Mouse (Mus musculus): ENCODE results near the gene Slc24a3. TPM values are rescaled to one million over a fixed set of nuclear protein-coding genes. Genes with fewer than 3 reads are reported as not detected.

Slc24a3 gene
- total RNA-seq, 2 experiments from 2014 or later: 21.4 to 27.5 TPM

GRCm38 (mm10) chr2:145283746-145284145 lies 116.2 kb downstream of the Slc24a3 start:
- peak; percentile 62 to 65 for DNase-seq

DNA sequence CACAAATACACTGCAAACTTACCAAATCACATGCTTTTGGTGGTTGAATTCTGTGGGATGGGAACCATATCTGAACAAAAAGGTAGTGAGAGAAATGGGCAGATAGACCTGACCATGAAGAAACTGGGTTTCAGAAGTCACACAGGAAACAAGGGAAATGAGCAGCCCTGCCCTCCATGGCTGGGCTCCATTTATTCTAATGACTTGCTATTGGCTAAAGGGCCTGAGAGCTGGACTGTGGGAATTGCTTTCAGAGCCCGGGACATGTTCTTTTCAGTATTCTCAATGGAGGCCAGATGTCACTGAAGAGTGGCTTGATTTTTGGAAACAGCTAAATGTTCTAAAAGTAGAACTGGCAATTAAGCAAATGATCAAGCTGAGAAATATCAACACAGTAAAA lies 120.9 kb downstream of the Slc24a3 start:
- peak in 1 of 2 experiments; percentile 19 for DNase-seq

DNA sequence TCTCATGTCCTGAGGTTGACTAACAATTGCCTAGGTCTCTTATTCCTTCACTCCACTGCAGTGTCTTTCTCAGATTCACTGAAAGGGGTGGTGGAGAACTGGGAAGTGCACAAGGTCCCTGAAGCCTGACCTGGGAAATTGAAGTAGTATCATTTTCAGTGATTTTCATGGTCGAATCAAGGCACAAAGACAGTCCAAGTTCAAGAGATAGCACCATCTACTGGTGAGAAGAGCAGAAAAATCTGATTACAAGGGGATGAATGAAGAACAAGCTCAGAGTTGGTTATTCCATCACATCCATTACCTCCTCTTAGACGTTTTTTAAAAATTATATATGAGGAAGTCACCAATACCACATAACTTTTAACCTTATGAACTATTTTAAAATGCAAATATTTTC lies 123.9 kb downstream of the Slc24a3 start:
- no peak for DNase-seq

DNA sequence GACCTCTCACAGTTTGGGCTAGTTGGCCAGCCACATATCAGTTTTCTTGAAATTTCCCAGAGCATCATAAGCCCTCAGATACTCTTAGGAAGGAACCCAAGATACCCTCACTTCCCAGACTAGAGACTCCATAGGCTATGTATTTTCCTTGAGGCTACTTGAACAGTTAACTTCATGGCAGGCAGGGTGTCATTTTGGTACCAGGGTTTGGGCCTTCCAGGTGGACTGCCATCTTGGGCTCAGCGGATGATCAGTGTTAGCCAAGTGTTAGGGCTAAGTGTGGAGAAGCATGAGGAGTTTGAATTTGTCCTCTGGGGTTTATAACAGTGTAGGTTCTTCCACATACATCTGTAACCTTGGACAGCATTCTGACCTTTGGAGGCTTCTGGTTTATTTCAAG lies 124.6 kb downstream of the Slc24a3 start:
- DNase-seq: no peak

DNA sequence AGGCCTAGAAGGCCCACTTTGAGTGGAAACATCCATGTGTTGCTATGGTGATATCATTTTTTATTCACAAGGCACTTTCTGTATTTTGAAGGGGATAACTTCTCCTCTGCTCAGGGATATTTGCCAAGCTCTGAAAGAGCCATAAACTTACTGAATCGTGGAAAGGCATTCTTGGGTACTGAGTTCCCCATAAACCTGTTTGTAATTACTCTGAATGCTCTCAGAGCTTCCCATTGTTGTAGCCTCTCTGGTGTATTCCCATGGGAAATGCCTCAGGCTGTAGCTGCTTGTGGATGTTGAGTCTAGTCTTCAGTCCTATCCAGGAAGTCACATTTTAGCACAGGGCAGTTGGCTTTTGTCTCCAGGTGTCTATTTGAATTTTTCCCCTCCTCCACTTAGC lies 125.3 kb downstream of the Slc24a3 start:
- no peak for DNase-seq

DNA sequence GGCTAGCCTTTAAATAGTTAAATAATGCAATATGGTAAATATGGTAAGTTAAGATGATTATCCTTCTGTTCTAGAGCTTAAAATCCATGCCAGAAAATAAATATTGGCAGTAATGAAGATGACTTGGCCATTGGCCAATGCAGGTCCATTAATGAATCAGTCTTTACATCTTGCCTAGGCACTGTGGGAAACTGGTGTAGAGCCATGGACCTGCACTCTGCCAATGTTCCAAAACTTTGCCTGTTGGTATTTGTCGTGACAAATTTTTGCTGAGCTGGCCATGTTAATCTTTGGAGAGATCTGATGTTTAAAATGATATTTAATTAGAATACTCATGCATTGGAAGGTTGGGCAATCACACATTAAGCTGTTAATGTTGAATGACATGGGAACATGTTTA lies 129.4 kb downstream of the Slc24a3 start:
- no peak for DNase-seq

- no peak for DNase-seq
Observed at GRCm38 (mm10) chr2:145299914-145300699, 132.6 kb downstream of the Slc24a3 start.

DNA sequence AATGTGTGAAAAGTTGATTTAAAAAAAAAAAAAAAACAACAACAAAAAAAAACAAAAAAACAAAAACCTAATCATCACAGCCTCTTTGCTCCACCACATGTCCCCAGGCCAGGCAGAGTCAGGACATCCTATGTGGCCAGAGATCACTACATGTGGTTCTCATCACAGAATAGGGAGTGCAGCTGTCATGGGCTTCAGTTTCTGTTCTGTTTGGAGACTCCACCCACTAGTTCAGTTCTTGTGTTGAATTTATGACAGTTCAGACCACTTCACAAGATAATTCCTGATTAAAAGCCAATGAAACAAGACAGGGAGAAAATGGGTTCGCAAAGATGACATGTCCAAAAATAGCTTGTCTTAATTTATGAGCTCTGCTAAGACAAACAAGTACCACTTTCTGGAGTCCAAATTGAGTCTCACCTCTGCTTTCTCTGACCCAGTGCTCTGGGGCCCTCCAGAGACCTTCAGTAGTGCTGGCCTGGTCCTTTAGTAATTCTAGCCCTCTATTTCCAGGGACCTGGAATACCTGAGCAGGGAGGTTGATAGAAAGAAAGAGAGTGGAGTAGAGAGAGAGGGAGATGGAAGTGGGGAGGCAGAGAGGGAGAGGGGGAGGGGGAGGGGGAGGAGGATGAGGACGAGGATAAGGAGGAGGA lies 139.8 kb downstream of the Slc24a3 start:
- no peak for DNase-seq

GRCm38 (mm10) chr2:145318916-145319315 lies 151.4 kb downstream of the Slc24a3 start:
- DNase-seq: no peak

- no peak for DNase-seq
Observed at GRCm38 (mm10) chr2:145321287-145321686, 153.7 kb downstream of the Slc24a3 start.

GRCm38 (mm10) chr2:145321755-145322154 lies 154.2 kb downstream of the Slc24a3 start:
- DNase-seq: no peak

DNA sequence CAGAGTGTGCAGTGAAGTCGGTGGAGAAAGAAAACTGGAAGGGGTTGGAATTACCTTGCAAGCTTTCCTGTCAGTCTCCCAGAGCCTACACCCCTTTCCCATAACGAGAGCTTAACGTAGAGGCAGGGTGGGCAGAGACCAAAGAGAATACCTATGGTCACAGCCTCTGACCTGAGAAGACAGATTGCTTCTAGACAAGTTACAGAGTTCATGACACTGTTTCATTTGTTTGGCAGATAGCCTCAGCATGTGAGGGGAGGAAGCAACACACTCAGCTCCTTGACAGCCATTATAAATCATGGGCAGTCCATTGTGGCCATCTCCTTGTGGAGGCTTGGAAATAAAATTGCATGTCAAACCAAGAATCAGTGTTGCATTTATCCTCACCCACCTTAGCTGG lies 156.9 kb downstream of the Slc24a3 start:
- no peak for DNase-seq

DNA sequence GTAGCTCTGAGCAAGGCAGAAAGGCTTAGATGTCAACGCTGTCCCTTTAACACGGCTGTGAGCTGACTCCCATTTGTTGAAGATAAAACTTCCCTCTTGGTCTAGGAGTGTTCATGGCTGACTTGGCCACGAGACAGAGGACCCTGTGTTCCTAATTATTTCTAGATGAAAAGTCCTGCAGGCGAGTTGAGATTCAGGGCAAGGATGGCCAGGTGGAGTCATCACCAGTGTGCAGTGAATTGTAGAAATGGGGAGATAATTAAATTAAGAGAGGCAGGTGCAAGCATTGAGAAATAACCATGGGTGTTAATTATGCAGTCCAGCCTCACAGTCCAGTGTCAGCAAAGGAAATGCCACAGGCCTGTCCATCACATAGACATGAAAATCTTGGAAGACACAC lies 158.3 kb downstream of the Slc24a3 start:
- no peak for DNase-seq

DNA sequence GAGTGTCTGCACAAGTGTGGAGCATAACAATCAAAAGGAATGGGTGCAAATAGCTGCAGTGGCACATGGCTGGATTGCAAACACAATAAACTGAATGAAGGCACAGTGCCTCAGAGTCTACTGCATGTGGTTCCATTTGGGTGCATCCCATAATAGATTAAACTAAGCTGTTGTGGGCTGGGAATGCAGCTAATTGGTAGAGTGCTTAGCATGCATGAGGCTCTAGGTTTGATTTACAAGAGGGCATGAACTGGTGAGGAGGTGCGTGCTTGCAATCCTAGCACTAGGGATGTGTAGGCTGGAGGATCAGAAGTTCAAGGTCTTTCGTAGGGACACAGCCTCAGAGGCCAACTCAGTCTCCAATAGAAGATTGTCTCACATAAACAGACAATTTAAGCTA lies 159.0 kb downstream of the Slc24a3 start:
- DNase-seq: no peak

DNA sequence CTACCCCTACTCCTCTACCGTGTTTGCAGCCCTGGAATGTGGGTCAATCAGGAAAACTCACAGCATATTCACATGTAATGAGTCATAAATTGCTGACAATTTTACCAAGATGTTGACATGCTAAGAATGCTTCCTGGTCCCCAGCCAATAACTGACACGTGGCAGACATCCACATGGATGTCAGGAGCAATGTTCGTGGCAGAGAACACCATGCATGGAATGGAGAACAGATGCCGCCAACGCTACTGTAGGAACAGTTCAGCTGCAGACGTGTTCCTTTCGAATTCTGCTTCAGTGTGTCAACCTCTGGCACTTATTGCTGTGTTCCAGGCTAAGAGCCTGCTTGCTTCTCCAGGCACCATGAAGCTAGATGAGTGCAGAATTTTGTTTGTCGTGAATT lies 162.2 kb downstream of the Slc24a3 start:
- no peak for DNase-seq

GRCm38 (mm10) chr2:145331525-145331924 lies 164.0 kb downstream of the Slc24a3 start:
- DNase-seq: no peak

GRCm38 (mm10) chr2:145333466-145333865 lies 165.9 kb downstream of the Slc24a3 start:
- no peak for DNase-seq

GRCm38 (mm10) chr2:145336406-145336805 lies 168.9 kb downstream of the Slc24a3 start:
- no peak for DNase-seq

DNA sequence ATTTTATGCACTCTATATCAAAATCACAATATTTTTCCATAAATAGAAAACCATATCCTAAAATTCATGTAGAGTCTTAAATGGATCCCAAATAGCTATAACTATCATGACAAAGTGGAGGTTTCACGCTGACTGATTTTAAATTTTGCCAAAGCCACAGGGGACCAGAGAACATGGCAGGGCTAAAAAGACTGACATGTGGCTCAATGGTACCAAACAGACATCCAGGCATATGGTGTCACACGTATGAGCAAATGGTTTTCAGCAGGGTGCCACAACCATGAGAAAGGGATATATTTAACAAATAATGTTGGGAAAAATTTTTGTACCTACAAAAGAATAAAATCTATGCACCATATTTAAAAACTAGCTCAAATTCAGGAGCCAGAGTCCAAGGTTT lies 173.3 kb downstream of the Slc24a3 start:
- DNase-seq: no peak

DNA sequence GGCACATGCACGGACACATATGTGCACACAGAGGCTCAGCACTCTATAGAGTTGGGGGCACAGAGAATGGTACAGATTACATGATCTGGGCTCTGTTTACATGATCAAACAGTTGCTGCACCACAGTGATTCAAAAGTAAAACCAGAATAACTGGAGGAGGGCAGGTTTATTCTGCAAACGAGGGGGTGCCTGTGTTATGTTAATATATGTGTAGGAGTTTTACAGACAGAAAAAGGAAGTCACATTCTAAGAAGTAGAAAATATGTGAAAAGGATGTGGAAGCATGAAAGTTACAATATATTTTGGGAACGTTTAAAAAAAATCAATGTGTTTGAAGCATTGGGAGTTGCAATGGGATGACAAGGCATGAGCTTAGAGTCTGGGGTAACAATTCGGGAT lies 175.4 kb downstream of the Slc24a3 start:
- no peak for DNase-seq

DNA sequence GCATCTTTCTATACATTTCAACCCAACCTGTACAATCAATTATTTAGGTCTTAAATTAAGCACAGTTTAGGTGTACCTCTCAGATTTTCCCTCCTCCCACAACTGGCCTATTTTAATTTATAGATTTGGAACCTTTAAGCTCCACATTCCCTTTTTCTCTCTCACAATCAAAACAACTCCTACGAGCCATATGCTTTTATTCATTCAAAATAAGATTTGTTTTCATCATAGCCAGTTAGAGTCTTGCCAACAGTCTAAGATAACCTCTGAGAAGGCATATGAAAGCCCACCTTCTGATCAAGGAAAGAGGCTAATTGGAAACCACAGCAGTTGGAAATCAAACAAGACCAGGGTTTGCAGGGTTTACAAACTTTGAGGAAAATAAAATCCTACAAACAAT lies 177.0 kb downstream of the Slc24a3 start:
- no peak for DNase-seq

DNA sequence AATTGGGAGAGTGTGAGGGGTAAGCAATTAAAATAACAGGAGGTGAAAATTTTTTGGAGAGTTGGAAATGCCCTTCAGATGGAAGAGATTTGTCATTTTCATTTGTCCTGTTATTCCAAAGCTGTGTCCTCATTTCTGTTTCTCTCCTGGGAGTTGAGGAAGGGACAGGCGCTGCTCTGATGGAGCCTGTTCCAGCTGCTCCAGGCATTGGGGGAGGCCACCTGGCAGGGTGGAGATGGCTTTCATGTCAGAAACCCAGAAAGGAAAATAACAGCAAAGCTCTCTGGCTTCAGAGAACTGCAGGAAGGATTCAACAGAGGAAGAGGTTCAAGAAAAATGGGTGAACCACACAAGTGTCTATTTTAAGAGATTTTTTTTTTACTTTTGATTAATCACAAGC lies 186.2 kb downstream of the Slc24a3 start:
- DNase-seq: no peak

- DNase-seq: no peak
Observed at GRCm38 (mm10) chr2:145358236-145358942, 190.8 kb downstream of the Slc24a3 start.

Measured in adrenal gland, postnatal 36 days (tissue).